Mouse (Mus musculus): ENCODE measurements around the gene Rap1gds1.

DNA sequence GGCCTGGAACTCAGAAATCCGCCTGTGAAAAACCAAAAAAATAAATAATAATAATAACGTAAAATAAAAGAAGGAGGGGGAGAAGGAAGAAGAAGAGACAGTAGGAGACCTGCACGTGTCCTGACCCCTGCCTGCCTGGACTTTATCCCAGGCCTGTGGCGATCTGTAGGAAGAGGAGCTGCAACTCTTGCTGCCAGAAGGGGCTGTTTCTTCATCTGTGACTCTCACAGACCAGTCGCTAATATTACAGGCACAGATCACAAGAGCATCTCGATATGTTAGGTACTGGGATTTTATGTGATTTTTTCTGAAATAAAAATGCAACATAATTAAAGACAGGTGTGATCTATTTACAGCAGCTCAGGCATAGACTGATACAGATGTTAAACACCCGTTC, 1.1 kb upstream of the Rap1gds1 start:
- TF ChIP-seq CTCF (IDR thresholded peaks at IDR 0.05; ENCODE audit: low read depth), result no peak; the same call in 1 of the 2 replicates
- TF ChIP-seq EP300 (optimal IDR thresholded peaks at IDR 0.05), result no peak

Data from stomach, postnatal 0 days (tissue).